Mouse (Mus musculus): ENCODE results near the gene Prim2.
"Not testable (repeated sequence)": the region's sequence is repeated elsewhere in the genome, so short reads cannot be mapped to it uniquely, and the experiment has no call there.

Gene Prim2

GRCm38 (mm10) chr1:33650875-33651274 lies 18.7 kb downstream of the Prim2 start:
- DNase-seq (ENCODE audit: low spot score): no peak

- DNase-seq (ENCODE audit: low spot score): no peak
Observed at GRCm38 (mm10) chr1:33649534-33650108, 20.0 kb downstream of the Prim2 start.

GRCm38 (mm10) chr1:33649021-33649420 lies 20.6 kb downstream of the Prim2 start:
- no peak for DNase-seq (ENCODE audit: low spot score)

- DNase-seq (ENCODE audit: low spot score): no peak
Observed at GRCm38 (mm10) chr1:33647661-33648060, 21.9 kb downstream of the Prim2 start.

- DNase-seq (ENCODE audit: low spot score): no peak
Observed at GRCm38 (mm10) chr1:33647173-33647572, 22.4 kb downstream of the Prim2 start.

- no peak for DNase-seq (ENCODE audit: low spot score)
Observed at GRCm38 (mm10) chr1:33645689-33646088, 23.9 kb downstream of the Prim2 start.

GRCm38 (mm10) chr1:33641139-33641538 lies 28.5 kb downstream of the Prim2 start:
- DNase-seq (ENCODE audit: low spot score): no peak

GRCm38 (mm10) chr1:33640089-33640488 lies 29.5 kb downstream of the Prim2 start:
- no peak for DNase-seq (ENCODE audit: low spot score)

- DNase-seq (ENCODE audit: low spot score): no peak
Observed at GRCm38 (mm10) chr1:33639234-33639633, 30.4 kb downstream of the Prim2 start.

- DNase-seq (ENCODE audit: low spot score): no peak
Observed at GRCm38 (mm10) chr1:33637827-33638226, 31.8 kb downstream of the Prim2 start.

GRCm38 (mm10) chr1:33636421-33637195 lies 33.0 kb downstream of the Prim2 start:
- DNase-seq (ENCODE audit: low spot score): no peak

- DNase-seq (ENCODE audit: low spot score): not testable (repeated sequence)
Observed at GRCm38 (mm10) chr1:33631002-33631618, 38.5 kb downstream of the Prim2 start.

GRCm38 (mm10) chr1:33627803-33628202 lies 41.8 kb downstream of the Prim2 start:
- no peak for DNase-seq (ENCODE audit: low spot score)

GRCm38 (mm10) chr1:33627070-33627469 lies 42.5 kb downstream of the Prim2 start:
- DNase-seq (ENCODE audit: low spot score): no peak

- no peak for DNase-seq (ENCODE audit: low spot score)
Observed at GRCm38 (mm10) chr1:33624900-33625299, 44.7 kb downstream of the Prim2 start.

- DNase-seq (ENCODE audit: low spot score): no peak
Observed at GRCm38 (mm10) chr1:33624441-33624840, 45.2 kb downstream of the Prim2 start.

- no peak for DNase-seq (ENCODE audit: low spot score)
Observed at GRCm38 (mm10) chr1:33621791-33622190, 47.8 kb downstream of the Prim2 start.

GRCm38 (mm10) chr1:33620091-33620788 lies 49.4 kb downstream of the Prim2 start:
- no peak for DNase-seq (ENCODE audit: low spot score)

- not testable (repeated sequence) for DNase-seq (ENCODE audit: low spot score)
Observed at GRCm38 (mm10) chr1:33616642-33617041, 53.0 kb downstream of the Prim2 start.

GRCm38 (mm10) chr1:33612100-33612499 lies 57.5 kb downstream of the Prim2 start:
- no peak for DNase-seq (ENCODE audit: low spot score)

- no peak for DNase-seq (ENCODE audit: low spot score)
Observed at GRCm38 (mm10) chr1:33610026-33610721, 59.4 kb downstream of the Prim2 start.

GRCm38 (mm10) chr1:33608133-33608532 lies 61.5 kb downstream of the Prim2 start:
- no peak for DNase-seq (ENCODE audit: low spot score)

Data from yolk sac, embryonic 10.5 days (tissue).